Mouse (Mus musculus): Measurements from ENCODE around the gene Olfr33. TPM values are rescaled to one million over a fixed set of nuclear protein-coding genes. Genes with fewer than 3 reads are reported as not detected.

Gene Olfr33
- polyA plus RNA-seq, 1 experiment from 2014 or later = not detected

- peak; percentile 99 for ATAC-seq (ENCODE audit: insufficient read depth, low FRiP score)
- Histone ChIP-seq H3K27me3 (ENCODE audit: control insufficient read depth, insufficient read depth, low read length) (no peaks in the 10 kb centered on the region), H3K9ac (ENCODE audit: low read length) (peak within 1 kb of the TSS; percentile 89), H3K9me3 (replicated peaks; ENCODE audit: control insufficient read depth, low read length) (no peaks in the 10 kb centered on the region), H3K4me1 (ENCODE audit: control insufficient read depth, insufficient read depth, low read length) (no peaks in the 10 kb centered on the region), H3K36me3 (ENCODE audit: control insufficient read depth, insufficient read depth, low read length) (no peaks in the 10 kb centered on the region), H3K27ac (ENCODE audit: low read length) (peak within 1 kb of the TSS; percentile 94), H3K4me3 (replicated peaks; ENCODE audit: low read length) (peak within 1 kb of the TSS; percentile 75), H3K4me2 (ENCODE audit: low read depth, low read length) (peak within 1 kb of the TSS; percentile 73)
- under 1% methylated on average over 39 of the region's 40 CpGs for WGBS
Observed at GRCm38 (mm10) chr7:102686944-102687501, 31.8 kb downstream of the Olfr33 start, which contains the start of gene Trim68. Trim68 (minus strand) TSS chr7:102687327.

GRCm38 (mm10) chr7:102681916-102682315 is 37.0 kb downstream of the Olfr33 start:
- no peak overlapping the region for H3K4me2 ChIP-seq (ENCODE audit: low read depth, low read length)
- no peak overlapping the region for H3K9ac ChIP-seq (ENCODE audit: low read length)
- 81% methylated on average over 1 of the region's 1 CpGs for WGBS
- no peak overlapping the region for H3K27ac ChIP-seq (ENCODE audit: low read length)
- no peaks in the 10 kb centered on the region for H3K9me3 ChIP-seq (replicated peaks; ENCODE audit: control insufficient read depth, low read length)
- H3K36me3 ChIP-seq (ENCODE audit: control insufficient read depth, insufficient read depth, low read length) = no peaks in the 10 kb centered on the region
- H3K4me1 ChIP-seq (ENCODE audit: control insufficient read depth, insufficient read depth, low read length) = no peaks in the 10 kb centered on the region
- ATAC-seq (ENCODE audit: insufficient read depth, low FRiP score) = no peak
- no peaks in the 10 kb centered on the region for H3K27me3 ChIP-seq (ENCODE audit: control insufficient read depth, insufficient read depth, low read length)
- no peak overlapping the region for H3K4me3 ChIP-seq (replicated peaks; ENCODE audit: low read length)

- H3K4me3 ChIP-seq (replicated peaks; ENCODE audit: low read length) = no peak overlapping the region
- WGBS = 79% methylated on average over 2 of the region's 2 CpGs
- no peaks in the 10 kb centered on the region for H3K9me3 ChIP-seq (replicated peaks; ENCODE audit: control insufficient read depth, low read length)
- H3K9ac ChIP-seq (ENCODE audit: low read length) = no peak overlapping the region
- H3K4me1 ChIP-seq (ENCODE audit: control insufficient read depth, insufficient read depth, low read length) = no peaks in the 10 kb centered on the region
- ATAC-seq (ENCODE audit: insufficient read depth, low FRiP score) = no peak
- no peaks in the 10 kb centered on the region for H3K27me3 ChIP-seq (ENCODE audit: control insufficient read depth, insufficient read depth, low read length)
- no peak overlapping the region for H3K4me2 ChIP-seq (ENCODE audit: low read depth, low read length)
- H3K36me3 ChIP-seq (ENCODE audit: control insufficient read depth, insufficient read depth, low read length) = no peaks in the 10 kb centered on the region
- no peak overlapping the region for H3K27ac ChIP-seq (ENCODE audit: low read length)
Observed at GRCm38 (mm10) chr7:102676225-102676624, 42.6 kb downstream of the Olfr33 start.

GRCm38 (mm10) chr7:102665378-102665777 is 53.5 kb downstream of the Olfr33 start:
- H3K27ac ChIP-seq (ENCODE audit: low read length) = no peak overlapping the region
- no peaks in the 10 kb centered on the region for H3K36me3 ChIP-seq (ENCODE audit: control insufficient read depth, insufficient read depth, low read length)
- no peak for ATAC-seq (ENCODE audit: insufficient read depth, low FRiP score)
- WGBS = 27% methylated on average over 2 of the region's 2 CpGs
- no peaks in the 10 kb centered on the region for H3K4me1 ChIP-seq (ENCODE audit: control insufficient read depth, insufficient read depth, low read length)
- no peaks in the 10 kb centered on the region for H3K27me3 ChIP-seq (ENCODE audit: control insufficient read depth, insufficient read depth, low read length)
- no peak overlapping the region for H3K4me2 ChIP-seq (ENCODE audit: low read depth, low read length)
- no peaks in the 10 kb centered on the region for H3K9me3 ChIP-seq (replicated peaks; ENCODE audit: control insufficient read depth, low read length)
- no peak overlapping the region for H3K4me3 ChIP-seq (replicated peaks; ENCODE audit: low read length)
- no peak overlapping the region for H3K9ac ChIP-seq (ENCODE audit: low read length)

GRCm38 (mm10) chr7:102664599-102664998 is 54.3 kb downstream of the Olfr33 start, which contains the start of gene Olfr556:
Olfr556 (plus strand) TSS chr7:102664899.
- Histone ChIP-seq H3K9me3 (replicated peaks; ENCODE audit: control insufficient read depth, low read length) (no peaks in the 10 kb centered on the region), H3K9ac (ENCODE audit: low read length) (no peak within 1 kb of the TSS), H3K4me3 (replicated peaks; ENCODE audit: low read length) (no peak within 1 kb of the TSS), H3K27ac (ENCODE audit: low read length) (no peak within 1 kb of the TSS), H3K27me3 (ENCODE audit: control insufficient read depth, insufficient read depth, low read length) (no peaks in the 10 kb centered on the region), H3K4me1 (ENCODE audit: control insufficient read depth, insufficient read depth, low read length) (no peaks in the 10 kb centered on the region), H3K36me3 (ENCODE audit: control insufficient read depth, insufficient read depth, low read length) (no peaks in the 10 kb centered on the region), H3K4me2 (ENCODE audit: low read depth, low read length) (no peak within 1 kb of the TSS)
- 46% methylated on average over 3 of the region's 3 CpGs for WGBS
- no peak for ATAC-seq (ENCODE audit: insufficient read depth, low FRiP score)

Other genes with a start within 250 kb of the Olfr33 start
- gene Olfr543, start 237.4 kb downstream of the Olfr33 start, polyA plus RNA-seq (2015; fragmentation: Nextera tagmentation; extraction: Ambion mirVana) = 0.30 and 0.54 TPM in 2 replicates
- 0.04 and 0.07 TPM in 2 replicates for gene Olfr544, start 230.8 kb downstream of the Olfr33 start, polyA plus RNA-seq (2015; fragmentation: Nextera tagmentation; extraction: Ambion mirVana)
- gene Olfr545, start 219.5 kb downstream of the Olfr33 start, polyA plus RNA-seq (2015; fragmentation: Nextera tagmentation; extraction: Ambion mirVana) = 0.16 and 0.17 TPM in 2 replicates
- not detected in 2 replicates for gene Olfr547, start 184.3 kb downstream of the Olfr33 start, polyA plus RNA-seq (2015; fragmentation: Nextera tagmentation; extraction: Ambion mirVana)
- not detected in 2 replicates for gene Olfr548-ps1, start 178.2 kb downstream of the Olfr33 start, polyA plus RNA-seq (2015; fragmentation: Nextera tagmentation; extraction: Ambion mirVana)
- gene Olfr549, start 169.2 kb downstream of the Olfr33 start, polyA plus RNA-seq (2015; fragmentation: Nextera tagmentation; extraction: Ambion mirVana) = not detected in 2 replicates
- gene Trim21, start 153.6 kb downstream of the Olfr33 start, polyA plus RNA-seq (2015; fragmentation: Nextera tagmentation; extraction: Ambion mirVana) = 0.26 and 0.58 TPM in 2 replicates
- gene Olfr550, start 147.6 kb downstream of the Olfr33 start, polyA plus RNA-seq (2015; fragmentation: Nextera tagmentation; extraction: Ambion mirVana) = not detected in 2 replicates
- gene Olfr551, start 127.2 kb downstream of the Olfr33 start, polyA plus RNA-seq (2015; fragmentation: Nextera tagmentation; extraction: Ambion mirVana) = not detected in 2 replicates
- gene Olfr552, start 121.3 kb downstream of the Olfr33 start, polyA plus RNA-seq (2015; fragmentation: Nextera tagmentation; extraction: Ambion mirVana) = not detected in 2 replicates
- not detected in 2 replicates for gene Olfr553, start 100.9 kb downstream of the Olfr33 start, polyA plus RNA-seq (2015; fragmentation: Nextera tagmentation; extraction: Ambion mirVana)
- not detected in 2 replicates for gene Olfr554, start 80.6 kb downstream of the Olfr33 start, polyA plus RNA-seq (2015; fragmentation: Nextera tagmentation; extraction: Ambion mirVana)
- not detected in 2 replicates for gene Olfr555, start 60.2 kb downstream of the Olfr33 start, polyA plus RNA-seq (2015; fragmentation: Nextera tagmentation; extraction: Ambion mirVana)
- not detected in 2 replicates for gene Olfr556, start 54.2 kb downstream of the Olfr33 start, polyA plus RNA-seq (2015; fragmentation: Nextera tagmentation; extraction: Ambion mirVana)
- 15.7 and 16.5 TPM in 2 replicates for gene Trim68, start 31.7 kb downstream of the Olfr33 start, polyA plus RNA-seq (2015; fragmentation: Nextera tagmentation; extraction: Ambion mirVana)
- not detected in 2 replicates for gene Olfr557, start 23.2 kb downstream of the Olfr33 start, polyA plus RNA-seq (2015; fragmentation: Nextera tagmentation; extraction: Ambion mirVana)
- 0.45 and 0.75 TPM in 2 replicates for gene Olfr558, start 16.9 kb downstream of the Olfr33 start, polyA plus RNA-seq (2015; fragmentation: Nextera tagmentation; extraction: Ambion mirVana)
- gene Olfr559, start 8.4 kb upstream of the Olfr33 start, polyA plus RNA-seq (2015; fragmentation: Nextera tagmentation; extraction: Ambion mirVana) = not detected in 2 replicates
- not detected in 2 replicates for gene Olfr560, start 40.3 kb upstream of the Olfr33 start, polyA plus RNA-seq (2015; fragmentation: Nextera tagmentation; extraction: Ambion mirVana)
- 0.34 and 0.72 TPM in 2 replicates for gene Olfr78, start 40.4 kb upstream of the Olfr33 start, polyA plus RNA-seq (2015; fragmentation: Nextera tagmentation; extraction: Ambion mirVana)
- not detected in 2 replicates for gene Olfr561, start 52.2 kb upstream of the Olfr33 start, polyA plus RNA-seq (2015; fragmentation: Nextera tagmentation; extraction: Ambion mirVana)
- gene Olfr564, start 84.4 kb upstream of the Olfr33 start, polyA plus RNA-seq (2015; fragmentation: Nextera tagmentation; extraction: Ambion mirVana) = not detected in 2 replicates
- gene Olfr566, start 139.7 kb upstream of the Olfr33 start, polyA plus RNA-seq (2015; fragmentation: Nextera tagmentation; extraction: Ambion mirVana) = not detected in 2 replicates
- not detected in 2 replicates for gene Olfr568, start 158.1 kb upstream of the Olfr33 start, polyA plus RNA-seq (2015; fragmentation: Nextera tagmentation; extraction: Ambion mirVana)
- not detected in 2 replicates for gene Olfr569, start 171.8 kb upstream of the Olfr33 start, polyA plus RNA-seq (2015; fragmentation: Nextera tagmentation; extraction: Ambion mirVana)
- gene Olfr570, start 175.5 kb upstream of the Olfr33 start, polyA plus RNA-seq (2015; fragmentation: Nextera tagmentation; extraction: Ambion mirVana) = not detected in 2 replicates
- not detected in 2 replicates for gene Olfr571, start 198.5 kb upstream of the Olfr33 start, polyA plus RNA-seq (2015; fragmentation: Nextera tagmentation; extraction: Ambion mirVana)
- gene Olfr572, start 205.3 kb upstream of the Olfr33 start, polyA plus RNA-seq (2015; fragmentation: Nextera tagmentation; extraction: Ambion mirVana) = not detected in 2 replicates
- not detected in 2 replicates for gene Olfr573-ps1, start 223.5 kb upstream of the Olfr33 start, polyA plus RNA-seq (2015; fragmentation: Nextera tagmentation; extraction: Ambion mirVana)
- not detected in 2 replicates for gene Olfr574, start 229.4 kb upstream of the Olfr33 start, polyA plus RNA-seq (2015; fragmentation: Nextera tagmentation; extraction: Ambion mirVana)
- gene Olfr575, start 239.7 kb upstream of the Olfr33 start, polyA plus RNA-seq (2015; fragmentation: Nextera tagmentation; extraction: Ambion mirVana) = not detected in 2 replicates
- gene Olfr576, start 243.6 kb upstream of the Olfr33 start, polyA plus RNA-seq (2015; fragmentation: Nextera tagmentation; extraction: Ambion mirVana) = not detected in 2 replicates

All from stomach, embryonic 16.5 days (tissue).